Mouse (Mus musculus) midbrain, postnatal 0 days (tissue): ENCODE results near the gene Dync1h1. TPM values are rescaled to one million over a fixed set of nuclear protein-coding genes. Genes with fewer than 3 reads are reported as not detected.
"Not testable (repeated sequence)": the region's sequence is repeated elsewhere in the genome, so short reads cannot be mapped to it uniquely, and the experiment has no call there.

Experiments
- ATAC-seq: fragments of 200-750 bp; cut with Nextera tagmentation; 2 replicates; pipeline ENCODE4 v1.8.0; 2017; ENCODE audit warnings: moderate number of reproducible peaks, mild to moderate bottlenecking, moderate TSS enrichment, moderate library complexity; ENCODE audit not compliant: low FRiP score
- DNase-seq: peaks from one replicate; pipeline ENCODE4 v3.0.0-alpha.2; 2015; ENCODE audit warnings: low spot score
- H3K27ac ChIP-seq: fragments of 300-500 bp; sonication (generic); 2 replicates; pipeline ENCODE4 v1.5.1; 2014; ENCODE audit warnings: low read depth, mild to moderate bottlenecking, low read length, mixed read lengths
- H3K27me3 ChIP-seq: fragments of 300-500 bp; sonication (generic); 2 replicates; pipeline ENCODE4 v1.6.1; 2014; ENCODE audit warnings: low read length, control low read depth, mixed read lengths; ENCODE audit not compliant: insufficient read depth
- H3K36me3 ChIP-seq: fragments of 300-500 bp; sonication (generic); 2 replicates; pipeline ENCODE4 v1.6.1; 2014; ENCODE audit warnings: low read length, control low read depth, mixed read lengths; ENCODE audit not compliant: insufficient read depth
- H3K4me1 ChIP-seq: fragments of 300-500 bp; sonication (generic); 2 replicates; pipeline ENCODE4 v1.6.1; 2014; ENCODE audit warnings: mild to moderate bottlenecking, control low read depth, antibody characterized with exemption, low read length, mixed read lengths; ENCODE audit not compliant: insufficient read depth
- H3K4me2 ChIP-seq: fragments of 300-500 bp; sonication (generic); 2 replicates; pipeline ENCODE4 v1.6.1; 2014; ENCODE audit warnings: low read depth, mild to moderate bottlenecking, low read length, mixed read lengths; ENCODE audit not compliant: poor library complexity, severe bottlenecking
- H3K4me3 ChIP-seq: fragments of 300-500 bp; sonication (generic); 2 replicates; pipeline ENCODE4 v1.5.1; 2014; ENCODE audit warnings: low read depth, mild to moderate bottlenecking, low read length, moderate library complexity
- H3K9ac ChIP-seq: fragments of 300-500 bp; sonication (generic); replicated peaks from 2 replicates; pipeline ENCODE4 v1.6.1; 2014; ENCODE audit warnings: mild to moderate bottlenecking, low read length, moderate library complexity, mixed read lengths; ENCODE audit not compliant: poor library complexity, severe bottlenecking
- H3K9me3 ChIP-seq: fragments of 300-500 bp; sonication (generic); 2 replicates; pipeline ENCODE4 v1.6.1; 2016; ENCODE audit warnings: low read length, control low read depth
- CTCF ChIP-seq: IDR thresholded peaks from 2 replicates; pipeline ENCODE4 v1.5.1; 2016; ENCODE audit warnings: antibody characterized with exemption, mild to moderate bottlenecking
- WGBS: fragments of 180-500 bp; shearing (Covaris S2); extraction: QIAGEN DNeasy Blood & Tissue Kit; methylation state at CpG from one replicate; pipeline ENCODE4 v1.1.7; 2014; 5-methylcytosine and 5-hydroxymethylcytosine counted together
- polyA plus RNA-seq: library from polyadenylated mRNA; unstranded; fragments of >200 nt; fragmentation: Nextera tagmentation; extraction: Ambion mirVana; gene quantifications from 2 replicates; pipeline ENCODE4 v1.2.1, GENCODE M21; 2015
- total RNA-seq: library from RNA; depleted of rRNA; stranded (reverse); fragments of >200 nt; gene quantifications from 2 replicates; pipeline ENCODE4 v1.2.3, GENCODE M21; 2014

The Dync1h1 gene
- total and polyA plus RNA-seq, 2 experiments from 2014 or later: 60.3 to 271 TPM

- TF ChIP-seq CTCF: no peak
- no peak overlapping the region for H3K9ac ChIP-seq
- no peak for DNase-seq
- H3K9me3 ChIP-seq: no peaks in the 10 kb centered on the region
- no peak overlapping the region for H3K4me2 ChIP-seq
- no peaks in the 10 kb centered on the region for H3K36me3 ChIP-seq
- ATAC-seq: no peak
- no peak overlapping the region for H3K4me3 ChIP-seq
- WGBS: 72% methylated on average over 7 of the region's 7 CpGs
- H3K27me3 ChIP-seq: no peaks in the 10 kb centered on the region
- H3K27ac ChIP-seq: no peak overlapping the region
- H3K4me1 ChIP-seq: no peaks in the 10 kb centered on the region
These were observed 102.4 kb downstream of the Dync1h1 start for GRCm38 (mm10) chr12:110703682-110704081.

GRCm38 (mm10) chr12:110705419-110705818 is 104.2 kb downstream of the Dync1h1 start:
- H3K4me2 ChIP-seq, H3K36me3 ChIP-seq, H3K4me1 ChIP-seq, H3K27me3 ChIP-seq, ATAC-seq, DNase-seq, H3K9me3 ChIP-seq, H3K4me3 ChIP-seq, H3K27ac ChIP-seq, H3K9ac ChIP-seq: not testable (repeated sequence)
- WGBS: 89% methylated on average over 4 of the region's 4 CpGs

- peak overlapping the region; percentile 32 for H3K4me3 ChIP-seq
- H3K9me3 ChIP-seq: no peaks in the 10 kb centered on the region
- H3K27ac ChIP-seq: peak overlapping the region; percentile 26; the same call in 1 of the 2 replicates
- peak overlapping the region; percentile 63 for H3K4me2 ChIP-seq
- DNase-seq (peak; percentile 69), ATAC-seq (peak; percentile 47; the same call in 1 of the 2 replicates)
- TF ChIP-seq CTCF: no peak
- H3K27me3 ChIP-seq: no peaks in the 10 kb centered on the region
- WGBS: 1% methylated on average over 27 of the region's 27 CpGs
- H3K4me1 ChIP-seq: no peaks in the 10 kb centered on the region
- H3K36me3 ChIP-seq: no peaks in the 10 kb centered on the region
- H3K9ac ChIP-seq: 0 out of 2 replicates have a peak overlapping the region, but pooled peaks have one; percentile 5
These were observed 105.3 kb downstream of the Dync1h1 start for GRCm38 (mm10) chr12:110706337-110707231.

- H3K36me3 ChIP-seq: no peaks in the 10 kb centered on the region
- ATAC-seq (no peak), DNase-seq (no peak)
- H3K9me3 ChIP-seq: no peaks in the 10 kb centered on the region
- no peak overlapping the region for H3K4me3 ChIP-seq
- H3K27ac ChIP-seq: no peak overlapping the region
- no peak for TF ChIP-seq CTCF
- 82% methylated on average over 7 of the region's 7 CpGs for WGBS
- no peak overlapping the region for H3K4me2 ChIP-seq
- H3K9ac ChIP-seq: no peak overlapping the region
- H3K27me3 ChIP-seq: no peaks in the 10 kb centered on the region
- no peaks in the 10 kb centered on the region for H3K4me1 ChIP-seq
These were observed 106.2 kb downstream of the Dync1h1 start for GRCm38 (mm10) chr12:110707451-110707850.

GRCm38 (mm10) chr12:110711270-110711669 is 110.0 kb downstream of the Dync1h1 start:
- ATAC-seq (no peak), DNase-seq (no peak)
- H3K27me3 ChIP-seq: no peaks in the 10 kb centered on the region
- no peak for TF ChIP-seq CTCF
- H3K27ac ChIP-seq: no peak overlapping the region
- no peaks in the 10 kb centered on the region for H3K9me3 ChIP-seq
- H3K4me1 ChIP-seq: no peaks in the 10 kb centered on the region
- H3K4me3 ChIP-seq: no peak overlapping the region
- H3K9ac ChIP-seq: no peak overlapping the region
- WGBS: 76% methylated on average over 5 of the region's 5 CpGs
- H3K4me2 ChIP-seq: no peak overlapping the region
- no peaks in the 10 kb centered on the region for H3K36me3 ChIP-seq

- Histone ChIP-seq H3K27me3 (no peaks in the 10 kb centered on the region), H3K4me3 (no peak overlapping the region), H3K4me1 (no peaks in the 10 kb centered on the region), H3K9ac (no peak overlapping the region), H3K9me3 (no peaks in the 10 kb centered on the region), H3K4me2 (no peak overlapping the region), H3K27ac (no peak overlapping the region), H3K36me3 (no peaks in the 10 kb centered on the region)
- DNase-seq (no peak), ATAC-seq (no peak)
- peak; percentile 43 for TF ChIP-seq CTCF
- 94% methylated on average over 6 of the region's 6 CpGs for WGBS
These were observed 112.5 kb downstream of the Dync1h1 start for GRCm38 (mm10) chr12:110713784-110714183.
